Mouse (Mus musculus) heart, postnatal 0 days (tissue): ENCODE measurements around the gene Rrp8. TPM values are rescaled to one million over a fixed set of nuclear protein-coding genes. Genes with fewer than 3 reads are reported as not detected.

Experiments used
- ATAC-seq: fragments of 200-750 bp; cut with Nextera tagmentation; 2 replicates; pipeline ENCODE4 v1.8.0; 2017; ENCODE audit warnings: low read depth, moderate number of reproducible peaks, moderate library complexity; ENCODE audit not compliant: insufficient read depth
- DNase-seq: peaks from one replicate; pipeline ENCODE4 v3.0.0-alpha.2; 2016; ENCODE audit warnings: low spot score
- H3K27ac ChIP-seq: fragments of 300-500 bp; sonication (generic); 2 replicates; pipeline ENCODE4 v1.5.1; 2014; ENCODE audit warnings: low read depth, mild to moderate bottlenecking
- H3K27me3 ChIP-seq: fragments of 300-500 bp; sonication (generic); 2 replicates; pipeline ENCODE4 v1.6.1; 2014; ENCODE audit warnings: low read length, mixed read lengths; ENCODE audit not compliant: control insufficient read depth, insufficient read depth
- H3K36me3 ChIP-seq: fragments of 300-500 bp; sonication (generic); replicated peaks from 2 replicates; pipeline ENCODE4 v1.6.1; 2014; ENCODE audit warnings: low read length, mixed read lengths; ENCODE audit not compliant: control insufficient read depth, insufficient read depth
- H3K4me1 ChIP-seq: fragments of 300-500 bp; sonication (generic); 2 replicates; pipeline ENCODE4 v1.6.1; 2014; ENCODE audit warnings: antibody characterized with exemption; ENCODE audit not compliant: control insufficient read depth, insufficient read depth
- H3K4me2 ChIP-seq: fragments of 300-500 bp; sonication (generic); 2 replicates; pipeline ENCODE4 v1.6.1; 2014; ENCODE audit warnings: low read depth, mild to moderate bottlenecking, low read length, moderate library complexity
- H3K4me3 ChIP-seq: fragments of 300-500 bp; sonication (generic); 2 replicates; pipeline ENCODE4 v1.5.1; 2014; ENCODE audit warnings: low read depth, low read length
- H3K9ac ChIP-seq: fragments of 300-500 bp; sonication (generic); replicated peaks from 2 replicates; pipeline ENCODE4 v1.6.1; 2014; ENCODE audit warnings: low read depth, low read length, mixed read lengths
- H3K9me3 ChIP-seq: fragments of 300-500 bp; sonication (generic); replicated peaks from 2 replicates; pipeline ENCODE4 v1.6.1; 2016; ENCODE audit warnings: low read length; ENCODE audit not compliant: control insufficient read depth
- CTCF ChIP-seq: IDR thresholded peaks from 2 replicates; pipeline ENCODE4 v1.5.1; 2016; ENCODE audit warnings: antibody characterized with exemption, control low read depth, low read depth
- EP300 ChIP-seq: IDR thresholded peaks from 2 replicates; pipeline ENCODE4 v1.6.1; 2016; ENCODE audit warnings: antibody characterized with exemption, low read depth
- WGBS: fragments of 180-500 bp; shearing (Covaris S2); extraction: QIAGEN DNeasy Blood & Tissue Kit; methylation state at CpG from one replicate; pipeline ENCODE4 v1.1.7; 2014; 5-methylcytosine and 5-hydroxymethylcytosine counted together
- polyA plus RNA-seq: library from polyadenylated mRNA; unstranded; fragments of >200 nt; fragmentation: Nextera tagmentation; extraction: Ambion mirVana; gene quantifications from 2 replicates; pipeline ENCODE4 v1.2.1, GENCODE M21; 2015
- total RNA-seq: library from RNA; depleted of rRNA; stranded (reverse); fragments of >200 nt; gene quantifications from 2 replicates; pipeline ENCODE4 v1.2.3, GENCODE M21; 2014; ENCODE audit warnings: low replicate concordance

The Rrp8 gene
- total and polyA plus RNA-seq, 2 experiments from 2014 or later = 17.1 to 21.8 TPM

GRCm38 (mm10) chr7:105772331-105772730 lies 35.1 kb upstream of the Rrp8 start:
- Histone ChIP-seq H3K9me3 (no peaks in the 10 kb centered on the region), H3K4me3 (no peak overlapping the region), H3K4me2 (no peak overlapping the region), H3K27me3 (no peaks in the 10 kb centered on the region), H3K4me1 (no peaks in the 10 kb centered on the region), H3K27ac (no peak overlapping the region), H3K9ac (no peak overlapping the region), H3K36me3 (peaks cover 14% of the 10 kb centered on the region; the same call in 1 of the 2 replicates)
- no peak for DNase-seq
- no peak for ATAC-seq
- no peak for TF ChIP-seq CTCF
- TF ChIP-seq EP300 = no peak
- 89% methylated on average over 15 of the region's 15 CpGs for WGBS

GRCm38 (mm10) chr7:105769959-105770358 lies 32.8 kb upstream of the Rrp8 start:
- H3K9ac ChIP-seq = no peak overlapping the region
- ATAC-seq (no peak), DNase-seq (no peak)
- H3K27me3 ChIP-seq = no peaks in the 10 kb centered on the region
- H3K4me1 ChIP-seq = no peaks in the 10 kb centered on the region
- no peak overlapping the region for H3K4me3 ChIP-seq
- no peaks in the 10 kb centered on the region for H3K9me3 ChIP-seq
- no peak overlapping the region for H3K27ac ChIP-seq
- H3K36me3 ChIP-seq = peaks cover 14% of the 10 kb centered on the region; the same call in 1 of the 2 replicates
- WGBS = 68% methylated on average over 3 of the region's 3 CpGs
- no peak for TF ChIP-seq EP300
- TF ChIP-seq CTCF = no peak
- H3K4me2 ChIP-seq = no peak overlapping the region

DNA sequence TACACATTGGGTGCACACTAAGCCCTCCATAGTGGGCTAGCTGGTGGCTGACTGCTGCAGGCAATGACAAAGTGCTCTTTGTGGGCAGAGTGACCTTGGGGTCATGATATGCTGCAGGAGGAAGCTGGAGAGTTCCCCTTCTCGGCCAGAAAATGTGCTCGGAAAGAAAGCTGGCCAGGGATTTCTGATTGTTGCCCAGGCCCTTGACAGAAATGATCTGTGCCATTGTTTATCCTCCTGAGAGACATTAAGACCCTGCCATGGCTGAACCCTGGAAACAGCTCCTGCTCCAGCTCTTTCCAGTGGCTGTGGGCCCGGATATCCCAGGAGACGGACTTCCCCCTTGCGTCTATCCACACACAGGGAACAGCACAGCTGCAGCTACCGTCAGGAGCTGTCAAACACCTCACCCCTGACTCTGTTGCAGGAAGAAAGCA lies 30.6 kb upstream of the Rrp8 start:
- no peak overlapping the region for H3K4me2 ChIP-seq
- peaks cover 27% of the 10 kb centered on the region; the same call in 1 of the 2 replicates for H3K36me3 ChIP-seq
- TF ChIP-seq EP300 (no peak), CTCF (no peak)
- ATAC-seq (no peak; the same call in 1 of the 2 replicates), DNase-seq (no peak)
- H3K9ac ChIP-seq = no peak overlapping the region
- 0 out of 2 replicates have a peak, but pooled peaks cover under 1% of the 10 kb centered on the region for H3K4me1 ChIP-seq
- peak overlapping the region; percentile 32 for H3K27ac ChIP-seq
- peaks cover 16% of the 10 kb centered on the region; the same call in 1 of the 2 replicates for H3K27me3 ChIP-seq
- 22% methylated on average over 6 of the region's 6 CpGs for WGBS
- no peaks in the 10 kb centered on the region for H3K9me3 ChIP-seq
- H3K4me3 ChIP-seq = no peak overlapping the region

GRCm38 (mm10) chr7:105764331-105764730 lies 27.1 kb upstream of the Rrp8 start:
- no peak overlapping the region for H3K9ac ChIP-seq
- ATAC-seq (no peak), DNase-seq (no peak)
- 0 out of 2 replicates have a peak, but pooled peaks cover 8% of the 10 kb centered on the region for H3K4me1 ChIP-seq
- H3K27ac ChIP-seq = no peak overlapping the region
- H3K9me3 ChIP-seq = no peaks in the 10 kb centered on the region
- WGBS = 91% methylated on average over 11 of the region's 11 CpGs
- H3K27me3 ChIP-seq = peaks cover 27% of the 10 kb centered on the region
- no peak overlapping the region for H3K4me3 ChIP-seq
- H3K4me2 ChIP-seq = no peak overlapping the region
- TF ChIP-seq CTCF = no peak
- no peak for TF ChIP-seq EP300
- H3K36me3 ChIP-seq = peaks cover 17% of the 10 kb centered on the region

- Histone ChIP-seq H3K4me2 (peak overlapping the region; percentile 59), H3K36me3 (peaks cover 22% of the 10 kb centered on the region), H3K9ac (no peak overlapping the region)
Measured at GRCm38 (mm10) chr7:105762517-105763270, 25.5 kb upstream of the Rrp8 start.

More at GRCm38 (mm10) chr7:105762517-105763270, 25.5 kb upstream of the Rrp8 start:
- Histone ChIP-seq H3K9me3 (no peaks in the 10 kb centered on the region), H3K4me1 (0 out of 2 replicates have a peak, but pooled peaks cover 8% of the 10 kb centered on the region), H3K27ac (no peak overlapping the region), H3K4me3 (peak overlapping the region; percentile 33), H3K27me3 (peaks cover 27% of the 10 kb centered on the region)
- TF ChIP-seq EP300 (no peak), CTCF (no peak)
- WGBS = 31% methylated on average over 52 of the region's 55 CpGs
- peak; percentile 12; the same call in 1 of the 2 replicates for ATAC-seq
- no peak for DNase-seq
